In genomic region chr13:3788588-3788987, GRCm38 (mm10) we compare ENCODE assay signal across 29 mouse cellular contexts. TPM values are rescaled to one million over a fixed set of nuclear protein-coding genes. Genes with fewer than 3 reads are reported as not detected.
DNase-seq lines count a peak whose midpoint lies in the region; ATAC-seq lines count a peak whose summit lies in the region.
"Had no signal": no experiment of that assay in that cellular context is flagged by ENCODE, and none has a peak within 500 bp of the region (broad histone marks: within the 10 kb centered on the region; RNA-seq: fewer than 3 reads in every experiment).

No protein-coding gene starts in this region.

- H3K36me3 ChIP-seq in embryonic facial prominence, embryonic 11.5 days (replicated peaks; ENCODE audit: control insufficient read depth, insufficient read depth, low read depth, low read length), result no peaks in the 10 kb centered on the region
- no peaks in the 10 kb centered on the region for H3K36me3 ChIP-seq in embryonic facial prominence, embryonic 10.5 days (replicated peaks)
- no peaks in the 10 kb centered on the region for H3K36me3 ChIP-seq in midbrain, embryonic 14.5 days (ENCODE audit: control insufficient read depth, insufficient read depth, low read length)
- no peaks in the 10 kb centered on the region for H3K36me3 ChIP-seq in midbrain, embryonic 16.5 days (ENCODE audit: control insufficient read depth, insufficient read depth, low read length)
- no peaks in the 10 kb centered on the region for H3K36me3 ChIP-seq in stomach, embryonic 15.5 days
- no peaks in the 10 kb centered on the region for H3K36me3 ChIP-seq in hindbrain, embryonic 12.5 days
- H3K36me3 ChIP-seq: embryonic facial prominence, embryonic 12.5 days; G1E; heart, embryonic 15.5 days; hindbrain, embryonic 13.5 days; liver, embryonic 12.5 days; midbrain, embryonic 13.5 days; neural tube, embryonic 15.5 days had no signal

- no peaks in the 10 kb centered on the region for H3K27me3 ChIP-seq in embryonic facial prominence, embryonic 11.5 days (ENCODE audit: control insufficient read depth, insufficient read depth, low read length)
- H3K27me3 ChIP-seq in embryonic facial prominence, embryonic 10.5 days (replicated peaks; ENCODE audit: low read depth, poor library complexity, severe bottlenecking), result no peaks in the 10 kb centered on the region
- no peaks in the 10 kb centered on the region for H3K27me3 ChIP-seq in midbrain, embryonic 14.5 days (ENCODE audit: control insufficient read depth, insufficient read depth, low read length)
- H3K27me3 ChIP-seq in midbrain, embryonic 16.5 days (ENCODE audit: control insufficient read depth, insufficient read depth, low read depth, low read length), result no peaks in the 10 kb centered on the region
- no peaks in the 10 kb centered on the region for H3K27me3 ChIP-seq in stomach, embryonic 15.5 days (replicated peaks)
- H3K27me3 ChIP-seq in hindbrain, embryonic 12.5 days, result no peaks in the 10 kb centered on the region
- H3K27me3 ChIP-seq: embryonic facial prominence, embryonic 12.5 days; heart, embryonic 15.5 days; hindbrain, embryonic 13.5 days; liver, embryonic 12.5 days; midbrain, embryonic 13.5 days; neural tube, embryonic 15.5 days had no signal

- no peak overlapping the region for H3K4me2 ChIP-seq in embryonic facial prominence, embryonic 11.5 days (ENCODE audit: low read depth, low read length)
- H3K4me2 ChIP-seq in midbrain, embryonic 14.5 days (ENCODE audit: low read length), result no peak overlapping the region
- H3K4me2 ChIP-seq in midbrain, embryonic 16.5 days (ENCODE audit: low read length), result no peak overlapping the region
- no peak overlapping the region for H3K4me2 ChIP-seq in stomach, embryonic 15.5 days
- no peak overlapping the region for H3K4me2 ChIP-seq in hindbrain, embryonic 12.5 days (replicated peaks)
- H3K4me2 ChIP-seq: embryonic facial prominence, embryonic 12.5 days; heart, embryonic 15.5 days; hindbrain, embryonic 13.5 days; liver, embryonic 12.5 days; midbrain, embryonic 13.5 days; neural tube, embryonic 15.5 days had no signal

- no peak overlapping the region for H3K4me3 ChIP-seq in embryonic facial prominence, embryonic 11.5 days (ENCODE audit: low read depth, low read length)
- no peak overlapping the region for H3K4me3 ChIP-seq in embryonic facial prominence, embryonic 10.5 days
- H3K4me3 ChIP-seq in midbrain, embryonic 14.5 days (replicated peaks; ENCODE audit: low read depth, low read length), result no peak overlapping the region
- no peak overlapping the region for H3K4me3 ChIP-seq in midbrain, embryonic 16.5 days (ENCODE audit: low read depth, low read length)
- no peak overlapping the region for H3K4me3 ChIP-seq in stomach, embryonic 15.5 days (replicated peaks)
- H3K4me3 ChIP-seq in hindbrain, embryonic 12.5 days, result no peak overlapping the region
- H3K4me3 ChIP-seq: embryonic facial prominence, embryonic 12.5 days; heart, embryonic 15.5 days; hindbrain, embryonic 13.5 days; liver, embryonic 12.5 days; midbrain, embryonic 13.5 days; neural tube, embryonic 15.5 days had no signal

- DNase-seq in embryonic facial prominence, embryonic 11.5 days (ENCODE audit: low spot score), result no peak
- DNase-seq in embryonic facial prominence, embryonic 10.5 days (ENCODE audit: low spot score), result no peak
- no peak for DNase-seq in midbrain, embryonic 14.5 days
- DNase-seq in adrenal gland, adult (ENCODE audit: inconsistent age in 2 of 2, low spot score in 1 of 2), result no peak
- DNase-seq: adrenal gland, postnatal 10 days; cerebellum, adult 9-11 months; forebrain, postnatal 0 days; layer of hippocampus, postnatal 36 days; left cerebral cortex, postnatal 4 days; liver, postnatal 0 days; retina, postnatal 1 day; right cerebral cortex, postnatal 25 days; spleen, adult 18-20 months had no signal

- 92% methylated on average over 2 of the region's 2 CpGs for WGBS in embryonic facial prominence, embryonic 11.5 days
- WGBS in embryonic facial prominence, embryonic 10.5 days, result 77% methylated on average over 2 of the region's 2 CpGs
- WGBS in midbrain, embryonic 14.5 days, result 86% methylated on average over 2 of the region's 2 CpGs
- 91% methylated on average over 2 of the region's 2 CpGs for WGBS in midbrain, embryonic 16.5 days
- WGBS in stomach, embryonic 15.5 days, result 67% methylated on average over 2 of the region's 2 CpGs
- 92% methylated on average over 2 of the region's 2 CpGs for WGBS in hindbrain, embryonic 12.5 days

- no peak overlapping the region for H3K9ac ChIP-seq in embryonic facial prominence, embryonic 11.5 days (replicated peaks; ENCODE audit: low read length)
- no peak overlapping the region for H3K9ac ChIP-seq in midbrain, embryonic 14.5 days (replicated peaks; ENCODE audit: low read length)
- no peak overlapping the region for H3K9ac ChIP-seq in midbrain, embryonic 16.5 days (ENCODE audit: low read depth, low read length)
- no peak overlapping the region for H3K9ac ChIP-seq in stomach, embryonic 15.5 days
- no peak overlapping the region for H3K9ac ChIP-seq in hindbrain, embryonic 12.5 days
- H3K9ac ChIP-seq: embryonic facial prominence, embryonic 12.5 days; forebrain, postnatal 0 days; heart, embryonic 15.5 days; hindbrain, embryonic 13.5 days; liver, embryonic 12.5 days; liver, postnatal 0 days; midbrain, embryonic 13.5 days; neural tube, embryonic 15.5 days had no signal

- ATAC-seq in embryonic facial prominence, embryonic 11.5 days (replicated peaks; ENCODE audit: insufficient number of reproducible peaks, low FRiP score, low TSS enrichment, low read depth), result 0 out of 2 replicates have a peak, but pooled peaks have one; percentile 18
- ATAC-seq in midbrain, embryonic 14.5 days (ENCODE audit: low FRiP score, low TSS enrichment), result 0 out of 2 replicates have a peak, but pooled peaks have one; percentile 35
- no peak for ATAC-seq in midbrain, embryonic 16.5 days
- ATAC-seq in stomach, embryonic 15.5 days (ENCODE audit: insufficient read depth, low FRiP score, low read depth), result 0 out of 2 replicates have a peak, but pooled peaks have one; percentile 18
- no peak for ATAC-seq in hindbrain, embryonic 12.5 days (ENCODE audit: low FRiP score)
- ATAC-seq: forebrain, postnatal 0 days; liver, embryonic 12.5 days; liver, postnatal 0 days; lung, postnatal 0 days; midbrain, embryonic 13.5 days had no signal

- no peaks in the 10 kb centered on the region for H3K4me1 ChIP-seq in embryonic facial prominence, embryonic 11.5 days (ENCODE audit: control insufficient read depth, insufficient read depth, low read length)
- peaks cover 14% of the 10 kb centered on the region for H3K4me1 ChIP-seq in embryonic facial prominence, embryonic 10.5 days
- no peaks in the 10 kb centered on the region for H3K4me1 ChIP-seq in midbrain, embryonic 14.5 days (ENCODE audit: control insufficient read depth, insufficient read depth, low read length)
- no peaks in the 10 kb centered on the region for H3K4me1 ChIP-seq in midbrain, embryonic 16.5 days (ENCODE audit: control insufficient read depth, insufficient read depth, low read length)
- H3K4me1 ChIP-seq in stomach, embryonic 15.5 days, result no peaks in the 10 kb centered on the region
- no peaks in the 10 kb centered on the region for H3K4me1 ChIP-seq in hindbrain, embryonic 12.5 days
- H3K4me1 ChIP-seq: hindbrain, embryonic 13.5 days; liver, embryonic 12.5 days; midbrain, embryonic 13.5 days; neural tube, embryonic 15.5 days had no signal

- no peak overlapping the region for H3K27ac ChIP-seq in embryonic facial prominence, embryonic 11.5 days (replicated peaks; ENCODE audit: low read depth, low read length)
- H3K27ac ChIP-seq in embryonic facial prominence, embryonic 10.5 days (replicated peaks), result no peak overlapping the region
- no peak overlapping the region for H3K27ac ChIP-seq in midbrain, embryonic 14.5 days (replicated peaks; ENCODE audit: low read depth, low read length)
- H3K27ac ChIP-seq in midbrain, embryonic 16.5 days (ENCODE audit: low read length), result no peak overlapping the region
- H3K27ac ChIP-seq in stomach, embryonic 15.5 days, result no peak overlapping the region
- H3K27ac ChIP-seq in hindbrain, embryonic 12.5 days, result no peak overlapping the region
- H3K27ac ChIP-seq: embryonic facial prominence, embryonic 12.5 days; heart, embryonic 15.5 days; hindbrain, embryonic 13.5 days; kidney, postnatal 0 days; liver, embryonic 12.5 days; macrophage; midbrain, embryonic 13.5 days; neural tube, embryonic 15.5 days had no signal

- no peaks in the 10 kb centered on the region for H3K9me3 ChIP-seq in embryonic facial prominence, embryonic 11.5 days (replicated peaks; ENCODE audit: control insufficient read depth, low read length)
- H3K9me3 ChIP-seq in embryonic facial prominence, embryonic 10.5 days, result no peaks in the 10 kb centered on the region
- H3K9me3 ChIP-seq in midbrain, embryonic 14.5 days (ENCODE audit: control insufficient read depth, low read length), result no peaks in the 10 kb centered on the region
- H3K9me3 ChIP-seq in midbrain, embryonic 16.5 days (replicated peaks; ENCODE audit: control insufficient read depth, low read length, poor library complexity, severe bottlenecking), result no peaks in the 10 kb centered on the region
- no peaks in the 10 kb centered on the region for H3K9me3 ChIP-seq in stomach, embryonic 15.5 days
- H3K9me3 ChIP-seq in hindbrain, embryonic 12.5 days (replicated peaks), result no peaks in the 10 kb centered on the region
- H3K9me3 ChIP-seq: embryonic facial prominence, embryonic 12.5 days; G1E; heart, embryonic 15.5 days; hindbrain, embryonic 13.5 days; liver, embryonic 12.5 days; midbrain, embryonic 13.5 days; neural tube, embryonic 15.5 days had no signal

RNA-seq across cellular contexts. Expression of gene Calml3, which starts 15.5 kb away (rescaled TPM):
- 0.29 and 0.39 TPM in 2 replicates for polyA plus RNA-seq in embryonic facial prominence, embryonic 11.5 days (2014; fragmentation: Nextera tagmentation; extraction: Ambion mirVana)
- not detected in 2 replicates for polyA plus RNA-seq in embryonic facial prominence, embryonic 10.5 days (2016; fragmentation: Nextera tagmentation; extraction: Ambion mirVana)
- not detected in 2 replicates for polyA plus RNA-seq in midbrain, embryonic 14.5 days (2014; fragmentation: Nextera tagmentation; extraction: Ambion mirVana)
- not detected in 2 replicates for polyA plus RNA-seq in midbrain, embryonic 16.5 days (2015; fragmentation: Nextera tagmentation; extraction: Ambion mirVana)
- polyA plus RNA-seq in stomach, embryonic 15.5 days (2015; fragmentation: Nextera tagmentation; extraction: Ambion mirVana), result 3.8 and 10.9 TPM in 2 replicates
- 0.16 TPM in 1 of 2 replicates, not detected in the other for polyA plus RNA-seq in hindbrain, embryonic 12.5 days (2016; fragmentation: Nextera tagmentation; extraction: Ambion mirVana)
- polyA plus RNA-seq: forebrain, embryonic 11.5 days; forebrain, postnatal 0 days; G1E; heart, embryonic 15.5 days; hindbrain, embryonic 13.5 days; large intestine, adult 2 months; liver, embryonic 12.5 days; liver, postnatal 0 days; macrophage; midbrain, embryonic 13.5 days; neural tube, embryonic 15.5 days had no signal

RNA-seq across cellular contexts. Expression of gene Calm4, which starts 49.0 kb away (rescaled TPM):
- not detected in 2 replicates for polyA plus RNA-seq in embryonic facial prominence, embryonic 11.5 days (2014; fragmentation: Nextera tagmentation; extraction: Ambion mirVana)
- not detected in 2 replicates for polyA plus RNA-seq in embryonic facial prominence, embryonic 10.5 days (2016; fragmentation: Nextera tagmentation; extraction: Ambion mirVana)
- not detected in 2 replicates for polyA plus RNA-seq in midbrain, embryonic 14.5 days (2014; fragmentation: Nextera tagmentation; extraction: Ambion mirVana)
- not detected in 2 replicates for polyA plus RNA-seq in midbrain, embryonic 16.5 days (2015; fragmentation: Nextera tagmentation; extraction: Ambion mirVana)
- polyA plus RNA-seq in stomach, embryonic 15.5 days (2015; fragmentation: Nextera tagmentation; extraction: Ambion mirVana), result 0.39 TPM in 1 of 2 replicates, not detected in the other
- not detected in 2 replicates for polyA plus RNA-seq in hindbrain, embryonic 12.5 days (2016; fragmentation: Nextera tagmentation; extraction: Ambion mirVana)
- polyA plus RNA-seq: forebrain, embryonic 11.5 days; forebrain, postnatal 0 days; G1E; hindbrain, embryonic 13.5 days; kidney, adult 2 months; kidney, postnatal 0 days; large intestine, adult 2 months; liver, embryonic 12.5 days; liver, postnatal 0 days; lung, postnatal 0 days; macrophage; midbrain, embryonic 13.5 days had no signal

Comparison
In these comparisons a context has a peak if more than half of its experiments do, and no peak if none do; other contexts are left out.
1. ATAC-seq: peak in embryonic facial prominence, embryonic 11.5 days (single experiment), midbrain, embryonic 14.5 days (single experiment) and stomach, embryonic 15.5 days (single experiment); none in midbrain, embryonic 16.5 days (single experiment) and hindbrain, embryonic 12.5 days (single experiment).